Mouse (Mus musculus) kidney, adult 2 months (tissue): ENCODE data around the gene 2410137M14Rik.

Experiments
- CTCF ChIP-seq: fragments of 200-500 bp; conservative IDR thresholded peaks from 2 replicates; pipeline ENCODE4 v1.5.1; 2011; ENCODE audit warnings: low read depth, mild to moderate bottlenecking, control low read depth, low read length, moderate library complexity, mixed read lengths; ENCODE audit not compliant: insufficient read depth, insufficient read length
- POLR2A ChIP-seq: fragments of 200-500 bp; IDR thresholded peaks from one replicate; pipeline ENCODE4 v1.6.1; 2011; ENCODE audit warnings: low read depth, low read length, control low read depth

- TF ChIP-seq CTCF (no peak), POLR2A (no peak)
These were observed 41.9 kb upstream of the 2410137M14Rik start, which contains the start of gene Mog for GRCm38 (mm10) chr17:37022628-37023576.
